Mouse (Mus musculus) lung, postnatal 0 days (tissue): Measurements from ENCODE around the gene Trpm2.

ENCODE experiments used
- CTCF ChIP-seq: IDR thresholded peaks from 2 replicates; pipeline ENCODE4 v1.5.1; 2016; ENCODE audit warnings: antibody characterized with exemption, mild to moderate bottlenecking
- EP300 ChIP-seq: IDR thresholded peaks from 2 replicates; pipeline ENCODE4 v1.6.1; 2016; ENCODE audit warnings: antibody characterized with exemption, mild to moderate bottlenecking, control low read depth

- TF ChIP-seq CTCF (no peak), EP300 (no peak)
Measured at GRCm38 (mm10) chr10:77880305-77880704, 90.1 kb downstream of the Trpm2 start.
